Mouse (Mus musculus) induced T-regulatory cell, adult 2 months (primary cell): ENCODE measurements around the gene Teddm1a.

Experiments used
- DNase-seq: peaks from one replicate; pipeline ENCODE4 v3.0.0-alpha.2; 2012; ENCODE audit warnings: low read depth

Teddm1a gene

DNA sequence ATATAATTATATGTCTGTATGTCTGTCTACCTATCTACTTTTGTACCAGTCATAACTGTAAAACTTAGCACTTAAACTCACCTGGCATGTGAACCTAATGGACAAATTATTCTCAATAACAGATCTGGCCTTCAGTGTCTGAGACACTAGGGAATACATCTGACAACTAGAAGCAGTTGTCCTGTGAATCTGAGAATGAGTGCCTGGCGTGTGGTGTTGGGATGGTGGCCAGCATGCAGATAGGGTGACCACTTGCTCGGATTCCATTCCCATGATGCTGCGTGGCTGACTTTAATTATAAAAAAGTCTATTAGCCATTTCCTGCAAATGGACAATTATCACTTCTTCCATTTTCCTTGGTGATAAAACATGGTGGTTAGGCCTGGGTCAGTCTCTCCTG, 14.3 kb downstream of the Teddm1a start:
- DNase-seq: no peak

GRCm38 (mm10) chr1:153908208-153908607, 16.7 kb downstream of the Teddm1a start:
- DNase-seq: no peak

GRCm38 (mm10) chr1:153908741-153909140, 17.2 kb downstream of the Teddm1a start:
- DNase-seq: no peak

DNA sequence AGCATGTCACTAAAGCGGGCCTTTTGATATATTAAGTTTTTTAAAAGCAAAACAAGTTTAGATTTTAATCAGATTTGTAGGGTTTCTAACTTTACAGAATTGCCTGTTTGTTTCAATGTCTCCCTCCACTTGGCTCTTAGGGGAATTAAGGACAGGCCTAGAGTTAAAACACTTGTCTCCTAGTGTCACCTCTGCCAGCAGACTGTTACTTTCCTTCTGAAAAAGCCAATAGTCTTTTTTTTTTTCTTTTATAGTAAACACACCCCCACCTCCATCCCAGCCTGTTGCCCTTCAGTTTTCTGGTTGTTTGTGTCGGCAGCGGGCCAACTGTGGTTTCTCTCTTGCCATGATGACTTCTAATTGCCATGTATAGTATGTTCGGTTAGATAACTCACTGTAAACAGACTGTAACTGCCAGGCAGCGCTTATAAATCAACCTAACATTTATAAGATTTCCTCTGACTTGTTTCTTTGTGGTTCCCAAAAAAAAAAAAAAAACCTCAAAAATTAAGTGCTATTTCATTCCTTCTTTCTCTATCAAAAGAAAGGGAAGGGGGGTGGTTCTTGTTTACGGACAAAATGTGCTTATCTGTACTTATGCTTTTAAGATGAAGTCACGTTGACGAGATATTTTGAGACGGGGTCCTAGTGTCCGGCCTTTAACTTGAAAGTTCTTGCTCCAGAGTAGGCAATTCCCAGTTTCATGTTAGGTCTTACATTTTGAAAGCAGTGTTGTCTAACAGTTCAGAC, 17.8 kb downstream of the Teddm1a start:
- no peak for DNase-seq

DNA sequence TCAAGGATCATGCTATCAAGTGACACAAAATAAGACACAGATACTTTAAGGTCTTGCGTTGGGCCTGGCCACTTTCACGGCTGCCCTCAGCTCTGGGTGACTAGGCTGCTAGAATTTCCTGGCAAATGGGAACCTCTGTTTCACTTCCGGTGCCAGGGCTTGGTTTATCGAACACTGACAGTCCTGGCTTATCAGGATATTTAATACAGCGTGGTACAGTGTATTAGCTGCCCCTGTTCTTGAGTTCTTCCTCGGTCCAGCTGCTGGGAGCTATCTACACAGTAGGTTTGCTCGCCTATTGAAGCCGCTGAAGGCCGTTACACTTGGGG, 18.4 kb downstream of the Teddm1a start:
- DNase-seq: no peak

- no peak for DNase-seq
Measured at GRCm38 (mm10) chr1:153910423-153910822, 18.9 kb downstream of the Teddm1a start.

DNA sequence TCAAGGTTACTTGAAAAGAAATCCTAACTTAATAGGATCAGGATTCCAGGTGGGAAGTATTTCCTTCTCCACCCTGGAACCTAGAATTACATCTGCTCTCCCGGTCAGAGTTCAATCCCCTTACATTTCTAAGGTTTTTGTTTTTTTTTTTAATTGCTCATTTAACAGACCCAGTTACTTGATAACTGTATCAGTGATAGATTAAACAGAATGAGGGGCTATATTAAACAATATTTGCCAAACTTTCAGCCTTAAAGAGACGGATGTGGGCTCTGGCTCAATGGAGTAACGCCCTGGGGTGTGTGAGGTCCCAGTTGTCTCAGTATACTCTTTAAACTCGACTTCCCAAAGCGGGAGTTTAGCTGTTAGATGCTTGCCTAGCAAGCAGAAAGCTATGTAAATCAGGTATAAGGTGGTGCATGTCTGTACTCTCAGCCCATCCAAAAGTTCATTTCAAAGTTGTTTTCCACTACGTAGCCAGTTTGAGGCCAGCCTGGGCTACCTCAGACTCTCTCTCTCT, 19.8 kb downstream of the Teddm1a start:
- DNase-seq: no peak

GRCm38 (mm10) chr1:153913869-153914268, 22.3 kb downstream of the Teddm1a start:
- no peak for DNase-seq

DNA sequence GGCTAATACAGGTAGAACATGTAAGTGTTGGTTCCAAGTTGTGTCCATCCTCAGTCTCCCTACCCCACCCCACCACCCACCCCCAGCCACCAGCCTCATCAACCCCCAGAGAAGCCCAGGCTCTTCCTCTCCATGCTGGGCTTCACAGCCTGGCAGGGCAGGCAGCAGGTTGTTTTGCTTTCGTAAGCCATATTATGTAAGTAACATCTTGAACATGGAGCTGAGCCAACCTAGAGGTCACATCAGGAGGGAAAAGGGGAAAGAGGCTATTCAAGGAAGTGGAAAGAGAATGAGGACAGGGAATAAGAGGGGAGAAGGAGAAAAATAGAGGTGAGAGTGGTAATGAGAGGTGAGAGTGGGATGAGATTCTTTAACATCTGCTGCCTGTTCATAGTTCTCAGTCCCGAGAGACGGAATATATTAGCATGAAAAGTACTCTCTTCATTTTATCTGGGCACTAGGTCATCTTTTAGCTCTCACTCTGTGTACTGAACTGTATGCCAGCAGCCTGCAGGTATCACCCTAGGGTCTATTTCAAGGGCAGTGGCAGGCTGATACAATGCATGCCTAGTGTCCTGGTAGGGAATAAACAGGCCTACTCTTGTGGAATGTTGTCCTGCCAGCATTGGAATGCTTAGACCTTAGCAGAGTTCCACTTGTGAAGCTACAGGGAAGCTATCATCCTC, 27.1 kb downstream of the Teddm1a start:
- no peak for DNase-seq

DNA sequence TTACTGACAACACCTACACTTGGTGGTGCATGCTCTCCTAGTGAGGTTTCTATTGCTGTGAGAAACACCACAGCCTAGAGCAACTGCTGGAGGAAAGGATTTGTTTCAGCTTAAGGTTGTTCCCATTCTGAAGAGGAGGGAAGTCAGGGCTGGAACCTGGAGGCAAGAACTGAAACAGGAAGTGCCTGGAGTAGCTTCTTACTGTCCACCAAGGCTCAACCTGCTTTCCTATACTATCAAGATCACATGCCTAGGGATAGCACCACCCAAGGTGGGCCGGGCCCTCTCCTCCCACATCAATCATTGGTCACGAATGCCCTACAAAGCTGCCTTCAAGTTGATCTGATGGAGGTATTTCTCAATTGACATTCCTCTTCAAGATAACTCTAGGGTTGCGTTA, 30.1 kb downstream of the Teddm1a start:
- DNase-seq: no peak

DNA sequence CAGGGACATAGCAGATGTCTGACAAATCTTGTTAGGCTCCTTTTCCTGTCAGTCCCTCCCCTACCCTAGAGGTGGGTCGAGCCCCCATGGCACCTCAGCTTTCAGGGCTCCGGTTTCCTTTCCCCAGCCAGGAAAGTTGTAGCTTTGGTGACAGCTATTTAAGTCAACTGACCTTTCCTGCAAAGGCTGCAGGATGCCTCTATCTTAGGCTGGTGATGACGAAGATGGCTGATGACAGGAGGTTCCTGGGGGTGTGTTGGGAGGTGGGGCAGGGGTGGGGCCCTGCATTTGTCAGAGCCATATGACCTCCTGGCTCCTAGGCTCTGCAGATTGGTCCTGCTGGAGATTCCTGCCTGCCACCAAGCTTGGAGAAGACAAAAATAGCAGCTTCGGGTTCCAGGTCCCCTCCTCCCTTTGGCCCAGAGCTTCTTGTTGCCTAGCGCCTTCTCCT, 31.1 kb downstream of the Teddm1a start:
- no peak for DNase-seq

GRCm38 (mm10) chr1:153924395-153925385, 33.1 kb downstream of the Teddm1a start:
- no peak for DNase-seq

GRCm38 (mm10) chr1:153930431-153930830, 38.9 kb downstream of the Teddm1a start:
- DNase-seq: no peak

GRCm38 (mm10) chr1:153933772-153934171, 42.2 kb downstream of the Teddm1a start:
- no peak for DNase-seq

GRCm38 (mm10) chr1:153935844-153936380, 44.4 kb downstream of the Teddm1a start:
- DNase-seq: no peak

GRCm38 (mm10) chr1:153937025-153937424, 45.5 kb downstream of the Teddm1a start:
- DNase-seq: no peak

- DNase-seq: no peak
Measured at GRCm38 (mm10) chr1:153940986-153941385, 49.4 kb downstream of the Teddm1a start.
